In genomic region chr19:5822174-5822833, GRCm38 (mm10) we compare ENCODE assay signal across 8 mouse cellular contexts. TPM values are rescaled to one million over a fixed set of nuclear protein-coding genes. Genes with fewer than 3 reads are reported as not detected.
DNase-seq lines count a peak whose midpoint lies in the region; ATAC-seq and TF ChIP-seq lines count a peak whose summit lies in the region.

No protein-coding gene starts in this region.

- H3K4me1 ChIP-seq in lung, embryonic 14.5 days (ENCODE audit: insufficient read depth), result peaks cover 32% of the 10 kb centered on the region
- peaks cover 7% of the 10 kb centered on the region for H3K4me1 ChIP-seq in embryonic fibroblast, embryonic 13.5 days (ENCODE audit: control insufficient read depth, insufficient read depth, low read length)
- H3K4me1 ChIP-seq in kidney, postnatal 0 days (replicated peaks; ENCODE audit: insufficient read depth, low read length), result peaks cover 38% of the 10 kb centered on the region

- no peak for TF ChIP-seq CTCF in lung, embryonic 14.5 days (IDR thresholded peaks at IDR 0.05; ENCODE audit: low read depth)
- no peak for TF ChIP-seq CTCF in embryonic fibroblast, embryonic 13.5 days (IDR thresholded peaks at IDR 0.05; ENCODE audit: borderline replicate concordance, insufficient read depth, low read length)
- TF ChIP-seq CTCF in kidney, postnatal 0 days (IDR thresholded peaks at IDR 0.05; ENCODE audit: low read depth), result no peak

- peak overlapping the region; percentile 16 for H3K4me2 ChIP-seq in lung, embryonic 14.5 days
- H3K4me2 ChIP-seq in kidney, postnatal 0 days (ENCODE audit: low read length), result no peak overlapping the region

- WGBS in lung, embryonic 14.5 days, result 28% methylated on average over 12 of the region's 12 CpGs
- 33% methylated on average over 12 of the region's 12 CpGs for WGBS in kidney, postnatal 0 days

- H3K9me3 ChIP-seq in lung, embryonic 14.5 days (ENCODE audit: low read depth, low read length), result no peaks in the 10 kb centered on the region
- H3K9me3 ChIP-seq in kidney, postnatal 0 days (replicated peaks; ENCODE audit: low read length), result no peaks in the 10 kb centered on the region

- TF ChIP-seq POLR2A in embryonic fibroblast, embryonic 13.5 days (IDR thresholded peaks at IDR 0.05; ENCODE audit: low read depth, low read length), result no peak

- H3K27me3 ChIP-seq in lung, embryonic 14.5 days (ENCODE audit: insufficient read depth, low read length), result no peaks in the 10 kb centered on the region
- no peaks in the 10 kb centered on the region for H3K27me3 ChIP-seq in kidney, postnatal 0 days (ENCODE audit: insufficient read depth, low read length)

- H3K36me3 ChIP-seq in lung, embryonic 14.5 days (ENCODE audit: insufficient read depth), result no peaks in the 10 kb centered on the region
- H3K36me3 ChIP-seq in kidney, postnatal 0 days (ENCODE audit: insufficient read depth, low read length), result 0 out of 2 replicates have a peak, but pooled peaks cover 10% of the 10 kb centered on the region

- peak overlapping the region; percentile 42; the same call in 1 of the 2 replicates for H3K27ac ChIP-seq in lung, embryonic 14.5 days (ENCODE audit: low read depth)
- H3K27ac ChIP-seq in embryonic fibroblast, embryonic 13.5 days (ENCODE audit: insufficient read depth, low read length), result peak overlapping the region; percentile 50
- H3K27ac ChIP-seq in kidney, postnatal 0 days, result peak overlapping the region; percentile 58

- no peak for ATAC-seq in lung, embryonic 14.5 days (ENCODE audit: insufficient read depth)
- peak; percentile 21; the same call in 1 of the 2 replicates for ATAC-seq in kidney, postnatal 0 days (replicated peaks; ENCODE audit: low FRiP score, low read depth)
- ATAC-seq in erythroblast, adult 5-6 weeks (replicated peaks; ENCODE audit: low FRiP score, poor library complexity, severe bottlenecking), result no peak

- H3K9ac ChIP-seq in lung, embryonic 14.5 days, result peak overlapping the region; percentile 28; the same call in 1 of the 2 replicates
- H3K9ac ChIP-seq in kidney, postnatal 0 days (ENCODE audit: low read depth, low read length), result no peak overlapping the region

- no peak overlapping the region for H3K4me3 ChIP-seq in lung, embryonic 14.5 days (ENCODE audit: low read depth, low read length)
- H3K4me3 ChIP-seq in embryonic fibroblast, embryonic 13.5 days (ENCODE audit: insufficient read depth, low read length), result no peak overlapping the region
- H3K4me3 ChIP-seq in kidney, postnatal 0 days (replicated peaks; ENCODE audit: low read depth, low read length), result no peak overlapping the region

- DNase-seq in cerebellum, adult 9-10 months, result peak; percentile 61
- no peak for DNase-seq in cerebellum, adult 8-10 months
- peak; percentile 68 for DNase-seq in lung, embryonic 14.5 days
- DNase-seq in lung, postnatal 14 days, result no peak
- peak; percentile 47 for DNase-seq in kidney, postnatal 0 days (ENCODE audit: low spot score)
- no peak for DNase-seq in ovary, adult 18-20 months (ENCODE audit: low spot score)

RNA-seq across cellular contexts. Expression of gene Scyl1, which starts 51.1 kb away (rescaled TPM):
- polyA plus RNA-seq in lung, embryonic 14.5 days (2014; fragmentation: Nextera tagmentation; extraction: Ambion mirVana), result 74.8 and 84.5 TPM in 2 replicates
- polyA plus RNA-seq in embryonic fibroblast, embryonic 13.5 days (2011; ENCODE audit: insufficient read length, low read depth, missing spikeins), result 78.4 and 83.1 TPM in 2 replicates
- 63.5 and 65.1 TPM in 2 replicates for polyA plus RNA-seq in kidney, postnatal 0 days (2015; fragmentation: Nextera tagmentation; extraction: Ambion mirVana)
- 8.2 and 12.9 TPM in 2 replicates for total RNA-seq in erythroblast, adult 5-6 weeks (2015; ENCODE audit: low replicate concordance)
- total RNA-seq in erythroblast, adult 5-6 weeks (2017; ENCODE audit: low replicate concordance), result 9.1 and 11.9 TPM in 2 replicates

RNA-seq across cellular contexts. Expression of gene Frmd8, which starts 52.8 kb away (rescaled TPM):
- polyA plus RNA-seq in lung, embryonic 14.5 days (2014; fragmentation: Nextera tagmentation; extraction: Ambion mirVana), result 37.9 and 42.2 TPM in 2 replicates
- polyA plus RNA-seq in embryonic fibroblast, embryonic 13.5 days (2011; ENCODE audit: insufficient read length, low read depth, missing spikeins), result 24.9 and 35.7 TPM in 2 replicates
- 31.6 and 35.9 TPM in 2 replicates for polyA plus RNA-seq in kidney, postnatal 0 days (2015; fragmentation: Nextera tagmentation; extraction: Ambion mirVana)
- 5.4 and 6.0 TPM in 2 replicates for total RNA-seq in erythroblast, adult 5-6 weeks (2015; ENCODE audit: low replicate concordance)
- 4.2 and 6.8 TPM in 2 replicates for total RNA-seq in erythroblast, adult 5-6 weeks (2017; ENCODE audit: low replicate concordance)

RNA-seq across cellular contexts. Expression of gene Slc25a45, which starts 55.3 kb away (rescaled TPM):
- polyA plus RNA-seq in lung, embryonic 14.5 days (2014; fragmentation: Nextera tagmentation; extraction: Ambion mirVana), result 2.4 TPM in 2 replicates
- 1.3 and 3.5 TPM in 2 replicates for polyA plus RNA-seq in embryonic fibroblast, embryonic 13.5 days (2011; ENCODE audit: insufficient read length, low read depth, missing spikeins)
- 19.9 and 24.5 TPM in 2 replicates for polyA plus RNA-seq in kidney, postnatal 0 days (2015; fragmentation: Nextera tagmentation; extraction: Ambion mirVana)
- 14.0 and 14.6 TPM in 2 replicates for total RNA-seq in erythroblast, adult 5-6 weeks (2015; ENCODE audit: low replicate concordance)
- total RNA-seq in erythroblast, adult 5-6 weeks (2017; ENCODE audit: low replicate concordance), result 10.0 and 11.3 TPM in 2 replicates

Comparison
In these comparisons a context has a peak if more than half of its experiments do, and no peak if none do; other contexts are left out.
1. DNase-seq: peak in cerebellum, adult 9-10 months (single experiment), lung, embryonic 14.5 days (single experiment) and kidney, postnatal 0 days (single experiment); none in cerebellum, adult 8-10 months (single experiment), lung, postnatal 14 days (single experiment) and ovary, adult 18-20 months (single experiment).
2. Peak in every context shown above with its lines, with median percentiles within 50 percentile points of each other: H3K27ac ChIP-seq.